Comparison of ENCODE assay signal across 30 mouse cellular contexts in genomic region chr3:114570978-114571377, GRCm38 (mm10).
A peak's percentile ranks its signal among the peaks of the same experiment; 100 is the strongest.
DNase-seq lines count a peak whose midpoint lies in the region; ATAC-seq lines count a peak whose summit lies in the region.
"Had no signal": no experiment of that assay in that cellular context is flagged by ENCODE, and none has a peak within 500 bp of the region (broad histone marks: within the 10 kb centered on the region; RNA-seq: fewer than 3 reads in every experiment).

No protein-coding gene starts in this region.

- DNase-seq in liver (no peak), 416B (ENCODE audit: low read depth) (peak; percentile 32), adipocyte (ENCODE audit: low spot score) (peak; percentile 23)
- peak; percentile 75 for DNase-seq in gonadal fat pad, adult 2 months (ENCODE audit: low read depth)
- DNase-seq in T-cell, adult 2 months (ENCODE audit: low spot score) = no peak
- no peak for DNase-seq in kidney, postnatal 10 days
- DNase-seq: adrenal gland, adult 2 months; adrenal gland, postnatal 14 days; cerebellum, adult 11-12 months; cerebellum, adult 8-10 months; cerebellum, postnatal 10 days; cerebellum, postnatal 36 days; embryo, embryonic 11 days; forebrain, postnatal 0 days; gastrocnemius, adult 2 months; gastrocnemius, postnatal 14 days; heart, adult 18-20 months; heart, postnatal 10 days; heart, postnatal 36 days had no signal

- WGBS in liver, embryonic 16.5 days (ENCODE audit: insufficient replicate concordance) = 62% methylated on average over 2 of the region's 2 CpGs

- H3K27me3 ChIP-seq in liver, embryonic 16.5 days (ENCODE audit: control insufficient read depth, insufficient read depth, low read depth, low read length) = no peaks in the 10 kb centered on the region
- H3K27me3 ChIP-seq: embryonic facial prominence, embryonic 13.5 days; heart, embryonic 12.5 days; heart, embryonic 15.5 days; hindbrain, embryonic 13.5 days had no signal

- H3K36me3 ChIP-seq in liver, embryonic 16.5 days (ENCODE audit: control insufficient read depth, insufficient read depth) = no peaks in the 10 kb centered on the region
- H3K36me3 ChIP-seq: embryonic facial prominence, embryonic 10.5 days; embryonic facial prominence, embryonic 13.5 days; heart, embryonic 12.5 days; heart, embryonic 15.5 days; hindbrain, embryonic 10.5 days; hindbrain, embryonic 13.5 days had no signal

- ATAC-seq in liver, embryonic 16.5 days (ENCODE audit: low read depth) = peak; percentile 35; the same call in 1 of the 2 replicates
- ATAC-seq: CD4-positive, CD25-positive, alpha-beta regulatory T cell, adult 4 months; forebrain, embryonic 14.5 days; forebrain, postnatal 0 days; hindbrain, embryonic 16.5 days had no signal

- no peaks in the 10 kb centered on the region for H3K4me1 ChIP-seq in liver, embryonic 16.5 days (ENCODE audit: control insufficient read depth, low read depth, low read length)
- H3K4me1 ChIP-seq: embryonic facial prominence, embryonic 10.5 days; embryonic facial prominence, embryonic 13.5 days; heart, embryonic 12.5 days; heart, embryonic 15.5 days; hindbrain, embryonic 10.5 days; hindbrain, embryonic 13.5 days had no signal

- no peaks in the 10 kb centered on the region for H3K9me3 ChIP-seq in liver, embryonic 16.5 days (replicated peaks; ENCODE audit: control insufficient read depth, low read length)
- H3K9me3 ChIP-seq: embryonic facial prominence, embryonic 10.5 days; embryonic facial prominence, embryonic 13.5 days; heart, embryonic 12.5 days; heart, embryonic 15.5 days; hindbrain, embryonic 10.5 days; hindbrain, embryonic 13.5 days had no signal

- H3K27ac ChIP-seq in liver, embryonic 16.5 days (ENCODE audit: low read length) = no peak overlapping the region
- H3K27ac ChIP-seq: embryonic facial prominence, embryonic 10.5 days; embryonic facial prominence, embryonic 13.5 days; gastrocnemius, adult 2 months; heart, embryonic 15.5 days; hindbrain, embryonic 10.5 days; hindbrain, embryonic 13.5 days had no signal

- no peak overlapping the region for H3K9ac ChIP-seq in liver, embryonic 16.5 days (ENCODE audit: low read depth, low read length)
- H3K9ac ChIP-seq: embryonic facial prominence, embryonic 13.5 days; forebrain, postnatal 0 days; heart, embryonic 12.5 days; heart, embryonic 15.5 days; hindbrain, embryonic 13.5 days had no signal

- H3K4me2 ChIP-seq in liver, embryonic 16.5 days (ENCODE audit: low read depth, low read length) = no peak overlapping the region
- H3K4me2 ChIP-seq: embryonic facial prominence, embryonic 13.5 days; heart, embryonic 12.5 days; heart, embryonic 15.5 days; hindbrain, embryonic 13.5 days had no signal

- no peak overlapping the region for H3K4me3 ChIP-seq in liver, embryonic 16.5 days (ENCODE audit: low read depth, low read length)
- H3K4me3 ChIP-seq: embryonic facial prominence, embryonic 10.5 days; embryonic facial prominence, embryonic 13.5 days; erythroblast, embryonic 14.5 days; gastrocnemius, adult 2 months; heart, embryonic 12.5 days; heart, embryonic 15.5 days; hindbrain, embryonic 10.5 days; hindbrain, embryonic 13.5 days had no signal

Comparison
In these comparisons a context has a peak if more than half of its experiments do, and no peak if none do; other contexts are left out.
1. DNase-seq: peak in 416B (single experiment), adipocyte (single experiment) and gonadal fat pad, adult 2 months (single experiment); none in liver (single experiment), T-cell, adult 2 months (single experiment) and kidney, postnatal 10 days (single experiment).